Mouse (Mus musculus) liver, adult 2 months (tissue): ENCODE data around the gene Prr18. TPM values are rescaled to one million over a fixed set of nuclear protein-coding genes. Genes with fewer than 3 reads are reported as not detected.

ENCODE experiments used
- DNase-seq: peaks from one replicate; pipeline ENCODE4 v3.0.0-alpha.2; 2011; ENCODE audit warnings: low read depth, low spot score; ENCODE audit errors: extremely low read depth
- H3K27ac ChIP-seq: fragments of 200-500 bp; replicated peaks from 2 replicates; pipeline ENCODE4 v1.5.1; 2012; ENCODE audit warnings: low read depth, mild to moderate bottlenecking, control low read depth, inconsistent platforms, low read length; ENCODE audit not compliant: insufficient read depth
- H3K27me3 ChIP-seq: fragments of 200-500 bp; 2 replicates; pipeline ENCODE4 v1.6.1; 2012; ENCODE audit warnings: mild to moderate bottlenecking, moderate library complexity, low read length, inconsistent platforms; ENCODE audit not compliant: control insufficient read depth, insufficient read depth
- H3K36me3 ChIP-seq: fragments of 200-500 bp; 2 replicates; pipeline ENCODE4 v1.6.1; 2012; ENCODE audit warnings: low read length, inconsistent platforms; ENCODE audit not compliant: control insufficient read depth, insufficient read depth
- H3K4me1 ChIP-seq: fragments of 200-500 bp; 2 replicates; pipeline ENCODE4 v1.6.1; 2011; ENCODE audit warnings: low read length; ENCODE audit not compliant: control insufficient read depth, insufficient read depth
- H3K4me3 ChIP-seq: fragments of 200-500 bp; 2 replicates; pipeline ENCODE4 v1.5.1; 2011; ENCODE audit warnings: low read depth, mild to moderate bottlenecking, control low read depth, low read length, moderate library complexity; ENCODE audit not compliant: insufficient read depth
- H3K79me2 ChIP-seq: fragments of 200-500 bp; 2 replicates; pipeline ENCODE4 v1.6.1; 2012; ENCODE audit warnings: inconsistent platforms, mild to moderate bottlenecking, low read length, moderate library complexity; ENCODE audit not compliant: control insufficient read depth, insufficient read depth
- H3K9ac ChIP-seq: fragments of 200-500 bp; 2 replicates; pipeline ENCODE4 v1.6.1; 2012; ENCODE audit warnings: low read depth, mild to moderate bottlenecking, control low read depth, inconsistent platforms, low read length
- CTCF ChIP-seq: fragments of 200-500 bp; IDR thresholded peaks from 2 replicates; pipeline ENCODE4 v1.5.1; 2011; ENCODE audit warnings: low read depth, low read length, control low read depth
- POLR2A ChIP-seq: fragments of 200-500 bp; IDR thresholded peaks from 2 replicates; pipeline ENCODE4 v1.6.1; 2011; ENCODE audit warnings: low read length, control low read depth; ENCODE audit not compliant: insufficient read depth; ENCODE audit errors: extremely low read depth
- WGBS: fragments of 180-500 bp; shearing (Covaris S2); methylation state at CpG from one replicate; pipeline ENCODE4 v1.1.7; 2018; 5-methylcytosine and 5-hydroxymethylcytosine counted together
- polyA plus RNA-seq: library from polyadenylated mRNA; depleted of rRNA; stranded (reverse); fragments of >200 nt; gene quantifications from 2 replicates; pipeline ENCODE4 v1.2.3, GENCODE M21; 2012
- total RNA-seq: library from RNA; depleted of rRNA; stranded (reverse); fragments of >200 nt; gene quantifications from 2 replicates; pipeline ENCODE4 v1.2.3, GENCODE M21; 2014

Gene Prr18
- total and polyA plus RNA-seq, 2 experiments = 0.09 to 0.17 TPM

DNA sequence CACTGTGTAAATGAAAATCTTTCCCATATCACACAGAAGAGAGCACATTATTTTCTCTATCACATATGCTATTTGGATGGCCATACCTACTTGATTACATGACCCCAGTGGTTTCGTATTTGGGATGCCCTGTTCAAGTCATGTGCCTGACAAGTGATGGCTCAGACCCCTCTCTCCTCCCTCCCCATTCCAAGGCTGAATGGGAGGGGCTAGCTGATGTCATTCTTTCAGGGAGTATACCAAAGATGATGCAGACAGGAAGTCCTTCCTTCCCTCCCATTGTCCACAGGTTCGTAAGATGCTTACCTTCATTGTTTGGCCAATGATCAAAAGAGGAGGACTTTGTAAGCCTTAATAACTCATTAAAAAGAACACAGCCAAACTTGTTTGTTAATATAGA, 31.9 kb downstream of the Prr18 start:
- H3K36me3 ChIP-seq = no peaks in the 10 kb centered on the region
- peaks cover 2% of the 10 kb centered on the region; the same call in 1 of the 2 replicates for H3K4me1 ChIP-seq
- no peak overlapping the region for H3K4me3 ChIP-seq
- peaks cover 2% of the 10 kb centered on the region; the same call in 1 of the 2 replicates for H3K27me3 ChIP-seq
- H3K27ac ChIP-seq = no peak overlapping the region
- no peaks in the 10 kb centered on the region for H3K79me2 ChIP-seq
- 50% methylated on average over 2 of the region's 2 CpGs for WGBS
- TF ChIP-seq CTCF = no peak
- no peak for TF ChIP-seq POLR2A
- H3K9ac ChIP-seq = no peak overlapping the region
- DNase-seq = no peak

- 58% methylated on average over 13 of the region's 13 CpGs for WGBS
- TF ChIP-seq POLR2A (no peak), CTCF (no peak)
- Histone ChIP-seq H3K9ac (no peak overlapping the region), H3K4me3 (no peak overlapping the region), H3K79me2 (no peaks in the 10 kb centered on the region), H3K4me1 (peaks cover 2% of the 10 kb centered on the region; the same call in 1 of the 2 replicates), H3K36me3 (no peaks in the 10 kb centered on the region), H3K27ac (no peak overlapping the region), H3K27me3 (peaks cover 2% of the 10 kb centered on the region; the same call in 1 of the 2 replicates)
- no peak for DNase-seq
Measured at GRCm38 (mm10) chr17:8370634-8371229, 33.5 kb downstream of the Prr18 start.

DNA sequence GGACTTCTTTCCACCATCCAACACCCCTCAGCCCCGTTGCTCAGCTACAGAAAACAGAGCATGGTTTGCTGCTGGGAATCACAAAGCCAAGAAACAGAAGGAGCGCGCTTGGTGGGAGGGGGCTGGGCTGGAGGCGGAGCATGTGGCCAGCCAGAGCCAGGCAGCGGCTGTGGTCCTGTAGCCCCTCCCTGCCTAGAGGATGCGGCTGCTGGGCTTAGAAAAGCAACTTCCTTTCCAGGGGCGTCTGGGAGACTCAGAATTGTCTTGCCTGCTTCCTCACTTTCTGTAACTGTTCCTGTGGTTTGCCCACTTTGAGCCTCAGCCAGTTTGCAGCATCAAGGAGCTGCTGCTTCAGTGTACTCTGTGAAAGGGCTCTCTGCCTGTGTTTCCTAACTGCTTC, 34.6 kb downstream of the Prr18 start:
- H3K79me2 ChIP-seq = no peaks in the 10 kb centered on the region
- no peak overlapping the region for H3K9ac ChIP-seq
- H3K36me3 ChIP-seq = no peaks in the 10 kb centered on the region
- H3K4me1 ChIP-seq = peaks cover 2% of the 10 kb centered on the region; the same call in 1 of the 2 replicates
- no peak overlapping the region for H3K27ac ChIP-seq
- DNase-seq = no peak
- peaks cover 2% of the 10 kb centered on the region; the same call in 1 of the 2 replicates for H3K27me3 ChIP-seq
- H3K4me3 ChIP-seq = no peak overlapping the region
- TF ChIP-seq CTCF (no peak), POLR2A (no peak)
- WGBS = 27% methylated on average over 7 of the region's 7 CpGs

DNA sequence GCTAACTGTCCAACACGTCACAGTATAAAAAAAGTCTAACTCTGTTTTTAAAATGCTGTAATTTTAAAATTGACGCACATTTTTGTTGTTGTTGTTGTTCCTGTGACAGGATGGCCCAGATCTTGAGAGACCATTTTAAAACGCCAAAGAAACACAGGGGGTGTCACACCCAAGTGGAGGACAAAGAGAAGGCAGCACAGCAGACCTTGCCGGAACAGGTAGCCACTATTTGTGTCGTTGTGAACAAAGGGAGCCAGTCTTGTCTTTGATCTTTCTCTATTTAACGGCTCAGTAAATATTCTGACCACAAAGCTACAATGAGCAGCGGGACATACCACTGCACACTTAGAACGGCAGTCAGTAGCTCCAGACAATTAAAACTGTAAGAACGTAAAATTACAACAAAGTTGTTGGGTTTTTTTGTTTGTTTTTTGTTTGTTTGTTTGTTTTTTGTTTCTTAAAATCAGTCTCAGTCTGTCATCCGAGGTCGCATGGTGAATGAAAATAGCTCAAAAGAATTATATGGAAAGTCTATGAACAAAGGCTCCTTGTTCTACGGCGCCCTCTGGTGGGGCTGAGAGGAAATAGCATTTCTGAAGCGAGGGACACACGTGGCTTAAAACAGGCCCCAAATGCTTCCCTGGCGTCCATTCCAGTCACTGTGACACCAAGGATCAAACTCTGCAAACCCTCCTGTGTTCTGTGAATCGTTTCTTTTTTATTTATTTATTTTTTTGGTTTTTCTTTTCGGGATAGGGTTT, 35.2 kb downstream of the Prr18 start:
- Histone ChIP-seq H3K9ac (no peak overlapping the region), H3K27ac (no peak overlapping the region)
- WGBS = 5% methylated on average over 18 of the region's 18 CpGs

GRCm38 (mm10) chr17:8377298-8377697, 40.0 kb downstream of the Prr18 start:
- no peaks in the 10 kb centered on the region for H3K79me2 ChIP-seq

More for the DNA sequence above, 35.2 kb downstream of the Prr18 start:
- peak; percentile 54 for DNase-seq
- no peaks in the 10 kb centered on the region for H3K79me2 ChIP-seq
- peaks cover 2% of the 10 kb centered on the region; the same call in 1 of the 2 replicates for H3K4me1 ChIP-seq
- H3K27me3 ChIP-seq = peaks cover 2% of the 10 kb centered on the region; the same call in 1 of the 2 replicates
- H3K4me3 ChIP-seq = no peak overlapping the region
- TF ChIP-seq CTCF = peak; percentile 81
- TF ChIP-seq POLR2A = no peak
- H3K36me3 ChIP-seq = no peaks in the 10 kb centered on the region

More at GRCm38 (mm10) chr17:8377298-8377697, 40.0 kb downstream of the Prr18 start:
- Histone ChIP-seq H3K9ac (no peak overlapping the region), H3K4me3 (no peak overlapping the region), H3K27me3 (no peaks in the 10 kb centered on the region), H3K36me3 (no peaks in the 10 kb centered on the region), H3K4me1 (peaks cover under 1% of the 10 kb centered on the region; the same call in 1 of the 2 replicates), H3K27ac (no peak overlapping the region)
- TF ChIP-seq POLR2A = no peak
- TF ChIP-seq CTCF = no peak
- WGBS = 67% methylated on average over 5 of the region's 5 CpGs
- no peak for DNase-seq
